In genomic region chr14:30637087-30637486, GRCm38 (mm10) we compare ENCODE assay signal across 16 mouse cellular contexts. TPM values are rescaled to one million over a fixed set of nuclear protein-coding genes. Genes with fewer than 3 reads are reported as not detected.
DNase-seq lines count a peak whose midpoint lies in the region; ATAC-seq and TF ChIP-seq lines count a peak whose summit lies in the region.
"Had no signal": no experiment of that assay in that cellular context is flagged by ENCODE, and none has a peak within 500 bp of the region (broad histone marks: within the 10 kb centered on the region; RNA-seq: fewer than 3 reads in every experiment).

No protein-coding gene starts in this region.

- no peaks in the 10 kb centered on the region for H3K27me3 ChIP-seq in heart, embryonic 14.5 days (ENCODE audit: control insufficient read depth, insufficient read depth, low read length)
- H3K27me3 ChIP-seq in heart, embryonic 10.5 days (ENCODE audit: insufficient read depth, poor library complexity, severe bottlenecking), result no peaks in the 10 kb centered on the region
- H3K27me3 ChIP-seq in kidney, adult 2 months (replicated peaks; ENCODE audit: control insufficient read depth, insufficient read depth, low read length), result no peaks in the 10 kb centered on the region
- H3K27me3 ChIP-seq: forebrain, embryonic 15.5 days; neural tube, embryonic 12.5 days had no signal

- DNase-seq in heart, embryonic 10.5 days (ENCODE audit: low spot score), result no peak
- peak; percentile 11 for DNase-seq in brain, embryonic 14.5 days (ENCODE audit: low read depth)
- DNase-seq in kidney, adult 2 months, result peak; percentile 92
- DNase-seq in large intestine, adult 2 months (ENCODE audit: low read depth, low spot score), result peak; percentile 98
- DNase-seq in gastrocnemius, postnatal 4 days (ENCODE audit: low spot score in 2 of 2), result no peak
- DNase-seq in adrenal gland, postnatal 4 days (ENCODE audit: low spot score in 2 of 2), result no peak
- no peak for DNase-seq in thymus, adult 18-20 months
- DNase-seq: cerebellum, adult 9-11 months; gastrocnemius, postnatal 14 days; lung, postnatal 36 days; midbrain, embryonic 14.5 days had no signal

- no peak overlapping the region for H3K9ac ChIP-seq in heart, embryonic 14.5 days (ENCODE audit: low read length)
- H3K9ac ChIP-seq: forebrain, embryonic 15.5 days; liver, embryonic 14.5 days; neural tube, embryonic 12.5 days had no signal

- no peak for ATAC-seq in heart, embryonic 14.5 days (ENCODE audit: insufficient number of reproducible peaks, insufficient read depth, low FRiP score, low read depth)
- ATAC-seq: forebrain, embryonic 15.5 days had no signal

- H3K4me1 ChIP-seq in heart, embryonic 14.5 days (ENCODE audit: control insufficient read depth in 2 of 2, insufficient read depth in 2 of 2, low read length in 2 of 2), result peaks cover 28 to 44% of the 10 kb centered on the region in 2 experiments
- H3K4me1 ChIP-seq in heart, embryonic 10.5 days, result peaks cover 37% of the 10 kb centered on the region
- peaks cover 51% of the 10 kb centered on the region for H3K4me1 ChIP-seq in kidney, adult 2 months (ENCODE audit: control insufficient read depth, insufficient read depth, low read length)
- H3K4me1 ChIP-seq: forebrain, embryonic 15.5 days; neural tube, embryonic 12.5 days had no signal

- TF ChIP-seq CTCF in brain, embryonic 14.5 days (IDR thresholded peaks at IDR 0.05; ENCODE audit: borderline replicate concordance, extremely low read depth, insufficient read depth, insufficient read length), result no peak
- TF ChIP-seq CTCF in kidney, adult 2 months (conservative IDR thresholded peaks at IDR 0.05; ENCODE audit: insufficient read depth, insufficient read length, low read depth, low read length), result no peak

- no peaks in the 10 kb centered on the region for H3K9me3 ChIP-seq in heart, embryonic 14.5 days (ENCODE audit: control insufficient read depth, low read length)
- no peaks in the 10 kb centered on the region for H3K9me3 ChIP-seq in heart, embryonic 10.5 days
- H3K9me3 ChIP-seq: forebrain, embryonic 15.5 days; neural tube, embryonic 12.5 days had no signal

- no peak for TF ChIP-seq POLR2A in brain, embryonic 14.5 days (IDR thresholded peaks at IDR 0.05; ENCODE audit: borderline replicate concordance, extremely low read depth, insufficient read depth, insufficient read length, poor library complexity, severe bottlenecking)
- TF ChIP-seq POLR2A in kidney, adult 2 months (IDR thresholded peaks at IDR 0.05; ENCODE audit: low read depth, low read length), result no peak

- H3K4me3 ChIP-seq in heart, embryonic 14.5 days (ENCODE audit: control insufficient read depth in 1 of 2, insufficient read depth in 1 of 2, low read depth in 1 of 2, low read length in 2 of 2), result no peak overlapping the region
- no peak overlapping the region for H3K4me3 ChIP-seq in heart, embryonic 10.5 days
- H3K4me3 ChIP-seq in kidney, adult 2 months (ENCODE audit: insufficient read depth, low read depth, low read length), result no peak overlapping the region
- H3K4me3 ChIP-seq: forebrain, embryonic 15.5 days; layer of hippocampus, adult 2 months; neural tube, embryonic 12.5 days had no signal

- peak overlapping the region; percentile 24 to 85; a peak in 3 of 4 replicates for H3K27ac ChIP-seq in heart, embryonic 14.5 days (replicated peaks in 1 of 2; ENCODE audit: control insufficient read depth in 1 of 2, insufficient read depth in 1 of 2, low read depth in 2 of 2, low read length in 2 of 2)
- H3K27ac ChIP-seq in heart, embryonic 10.5 days, result no peak overlapping the region
- peak overlapping the region; percentile 90 for H3K27ac ChIP-seq in kidney, adult 2 months (ENCODE audit: insufficient read depth, low read depth, low read length)
- H3K27ac ChIP-seq: forebrain, embryonic 15.5 days; layer of hippocampus, adult 2 months; liver, embryonic 14.5 days; neural tube, embryonic 12.5 days had no signal

- H3K36me3 ChIP-seq in heart, embryonic 14.5 days (ENCODE audit: control insufficient read depth, insufficient read depth, low read length), result no peaks in the 10 kb centered on the region
- H3K36me3 ChIP-seq in heart, embryonic 10.5 days, result no peaks in the 10 kb centered on the region
- no peaks in the 10 kb centered on the region for H3K36me3 ChIP-seq in kidney, adult 2 months (ENCODE audit: control insufficient read depth, insufficient read depth, low read length)
- H3K36me3 ChIP-seq: forebrain, embryonic 15.5 days; neural tube, embryonic 12.5 days had no signal

- H3K4me2 ChIP-seq in heart, embryonic 14.5 days (ENCODE audit: low read length), result no peak overlapping the region
- H3K4me2 ChIP-seq: forebrain, embryonic 15.5 days; neural tube, embryonic 12.5 days had no signal

- WGBS in heart, embryonic 14.5 days, result 66% methylated on average over 2 of the region's 2 CpGs
- WGBS in heart, embryonic 10.5 days, result 78% methylated on average over 2 of the region's 2 CpGs
- WGBS in kidney, adult 2 months, result 33% methylated on average over 2 of the region's 2 CpGs
- 39% methylated on average over 2 of the region's 2 CpGs for WGBS in large intestine, adult 2 months

RNA-seq across cellular contexts. Expression of gene Prkcd, which starts 11.1 kb away (rescaled TPM):
- 38.4 and 38.6 TPM in 2 replicates for polyA plus RNA-seq in heart, embryonic 14.5 days (2014; fragmentation: Nextera tagmentation; extraction: Ambion mirVana)
- 32.4 and 37.3 TPM in 2 replicates for polyA plus RNA-seq in heart, embryonic 10.5 days (2016; fragmentation: Nextera tagmentation; extraction: Ambion mirVana)
- 36.8 and 44.7 TPM in 2 replicates for polyA plus RNA-seq in brain, embryonic 14.5 days (2012; rRNA removed)
- polyA plus RNA-seq in kidney, adult 2 months (2012; rRNA removed), result 80.6 and 96.2 TPM in 2 replicates
- 130 and 229 TPM in 2 replicates for polyA plus RNA-seq in large intestine, adult 2 months (2012; rRNA removed)
- total RNA-seq in gastrocnemius, postnatal 4 days (2021), result 10 to 100 TPM; 25.3 to 32.0 TPM
- total RNA-seq in adrenal gland, postnatal 4 days (2021), result 100 to 1,000 TPM; 197 to 224 TPM

RNA-seq across cellular contexts. Expression of gene Rft1, which starts 17.1 kb away (rescaled TPM):
- 10.6 and 11.8 TPM in 2 replicates for polyA plus RNA-seq in heart, embryonic 14.5 days (2014; fragmentation: Nextera tagmentation; extraction: Ambion mirVana)
- 11.6 and 11.8 TPM in 2 replicates for polyA plus RNA-seq in heart, embryonic 10.5 days (2016; fragmentation: Nextera tagmentation; extraction: Ambion mirVana)
- polyA plus RNA-seq in brain, embryonic 14.5 days (2012; rRNA removed), result 10.7 and 12.2 TPM in 2 replicates
- 17.6 and 18.8 TPM in 2 replicates for polyA plus RNA-seq in kidney, adult 2 months (2012; rRNA removed)
- polyA plus RNA-seq in large intestine, adult 2 months (2012; rRNA removed), result 9.1 and 10.7 TPM in 2 replicates
- total RNA-seq in gastrocnemius, postnatal 4 days (2021), result 10 to 100 TPM; 10.6 to 11.0 TPM
- total RNA-seq in adrenal gland, postnatal 4 days (2021), result 10 to 100 TPM; 32.8 to 36.3 TPM

Comparison
In these comparisons a context has a peak if more than half of its experiments do, and no peak if none do; other contexts are left out.
1. DNase-seq: peak in brain, embryonic 14.5 days (single experiment), kidney, adult 2 months (single experiment) and large intestine, adult 2 months (single experiment); none in heart, embryonic 10.5 days (single experiment), gastrocnemius, postnatal 4 days (0 of 2), adrenal gland, postnatal 4 days (0 of 2) and thymus, adult 18-20 months (0 of 2).